Mouse (Mus musculus): Measurements from ENCODE around the gene Nedd9. TPM values are rescaled to one million over a fixed set of nuclear protein-coding genes. Genes with fewer than 3 reads are reported as not detected.

Gene Nedd9
- polyA plus RNA-seq, 1 experiment, result 0.16 TPM

DNA sequence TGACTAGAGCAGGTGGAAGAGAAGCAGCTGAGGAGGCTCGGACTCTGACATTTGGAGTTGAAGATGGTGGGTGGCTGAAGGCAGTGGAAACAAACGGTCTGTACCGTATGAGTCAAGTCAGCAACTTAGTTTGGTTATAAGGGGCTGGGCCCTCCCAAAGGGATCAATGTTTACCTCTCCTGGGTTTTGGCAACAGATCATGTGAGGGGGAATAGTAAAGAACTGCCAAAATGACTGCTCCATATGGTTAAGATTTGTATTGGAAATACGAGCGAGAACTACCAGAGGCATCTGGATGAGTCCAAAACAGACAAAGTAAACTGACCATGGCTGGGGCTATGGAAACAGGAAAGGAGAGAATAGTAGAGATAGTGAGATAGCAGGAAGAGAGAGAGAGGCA, 64.6 kb downstream of the Nedd9 start:
- Histone ChIP-seq H3K4me3 (replicated peaks) (no peak overlapping the region), H3K27me3 (replicated peaks) (no peaks in the 10 kb centered on the region), H3K4me1 (no peaks in the 10 kb centered on the region), H3K9me3 (0 out of 2 replicates have a peak, but pooled peaks cover 4% of the 10 kb centered on the region), H3K36me3 (replicated peaks; ENCODE audit: low read length) (no peaks in the 10 kb centered on the region)
- TF ChIP-seq FLI1 (IDR thresholded peaks at IDR 0.05; ENCODE audit: low read length), result no peak
- TF ChIP-seq GATA1 (IDR thresholded peaks at IDR 0.05; ENCODE audit: borderline replicate concordance, low read length), result no peak

DNA sequence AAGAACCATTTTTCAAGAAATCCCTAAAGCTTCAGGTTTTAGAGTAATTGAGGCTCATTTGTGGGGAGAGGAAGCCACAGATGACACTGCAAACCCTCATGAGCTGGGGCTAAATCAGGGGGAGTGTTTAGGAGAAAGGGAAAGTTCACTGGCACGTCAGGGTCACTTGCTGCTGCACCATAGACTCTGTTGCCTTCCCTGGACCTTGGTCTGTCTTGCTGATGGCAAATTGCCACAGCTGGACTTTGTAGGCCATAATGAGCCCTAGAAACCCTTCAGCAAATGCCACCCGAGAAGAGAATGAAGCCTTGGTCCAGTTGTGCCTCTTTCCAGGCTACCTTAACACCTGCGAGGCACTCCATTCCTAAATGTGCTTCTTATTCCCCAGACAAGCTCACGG, 66.8 kb downstream of the Nedd9 start:
- no peaks in the 10 kb centered on the region for H3K36me3 ChIP-seq (replicated peaks; ENCODE audit: low read length)
- H3K4me3 ChIP-seq (replicated peaks), result no peak overlapping the region
- no peaks in the 10 kb centered on the region for H3K4me1 ChIP-seq
- no peak for TF ChIP-seq GATA1 (IDR thresholded peaks at IDR 0.05; ENCODE audit: borderline replicate concordance, low read length)
- no peak for TF ChIP-seq FLI1 (IDR thresholded peaks at IDR 0.05; ENCODE audit: low read length)
- H3K27me3 ChIP-seq (replicated peaks), result no peaks in the 10 kb centered on the region
- H3K9me3 ChIP-seq, result peaks cover 7% of the 10 kb centered on the region; the same call in 1 of the 2 replicates

DNA sequence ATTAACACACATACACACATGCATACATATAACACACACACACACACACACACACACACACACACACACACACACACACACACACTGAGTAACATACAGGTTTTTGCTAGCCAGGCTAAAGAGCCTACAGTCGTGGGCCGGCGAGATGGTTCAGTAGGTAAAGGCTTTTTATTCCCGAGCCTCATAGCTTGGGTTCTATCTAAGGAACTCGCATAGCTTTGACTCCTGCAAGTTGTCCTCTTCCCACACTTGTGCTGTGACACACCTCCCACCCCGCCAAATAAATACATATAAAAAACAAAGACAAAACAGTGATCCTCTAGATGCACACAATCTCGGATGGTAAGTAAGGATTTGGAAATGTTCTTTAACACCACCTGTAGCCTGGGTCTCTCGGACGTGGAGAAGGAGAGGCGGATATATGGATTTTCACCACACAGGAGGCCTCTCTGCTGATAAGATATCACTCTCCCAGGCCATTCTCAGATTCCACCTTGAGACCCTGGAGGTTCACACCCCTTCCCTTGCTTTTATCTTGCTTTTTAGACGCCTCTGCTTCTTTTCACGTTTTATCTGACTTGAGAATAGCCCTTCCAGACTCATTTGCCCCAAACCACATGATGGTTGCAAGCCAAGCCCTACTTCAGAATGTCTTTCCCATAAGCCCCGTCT, 68.8 kb downstream of the Nedd9 start:
- H3K27me3 ChIP-seq (replicated peaks), result no peaks in the 10 kb centered on the region
- TF ChIP-seq GATA1 (IDR thresholded peaks at IDR 0.05; ENCODE audit: borderline replicate concordance, low read length) (no peak), FLI1 (IDR thresholded peaks at IDR 0.05; ENCODE audit: low read length) (no peak)

DNA sequence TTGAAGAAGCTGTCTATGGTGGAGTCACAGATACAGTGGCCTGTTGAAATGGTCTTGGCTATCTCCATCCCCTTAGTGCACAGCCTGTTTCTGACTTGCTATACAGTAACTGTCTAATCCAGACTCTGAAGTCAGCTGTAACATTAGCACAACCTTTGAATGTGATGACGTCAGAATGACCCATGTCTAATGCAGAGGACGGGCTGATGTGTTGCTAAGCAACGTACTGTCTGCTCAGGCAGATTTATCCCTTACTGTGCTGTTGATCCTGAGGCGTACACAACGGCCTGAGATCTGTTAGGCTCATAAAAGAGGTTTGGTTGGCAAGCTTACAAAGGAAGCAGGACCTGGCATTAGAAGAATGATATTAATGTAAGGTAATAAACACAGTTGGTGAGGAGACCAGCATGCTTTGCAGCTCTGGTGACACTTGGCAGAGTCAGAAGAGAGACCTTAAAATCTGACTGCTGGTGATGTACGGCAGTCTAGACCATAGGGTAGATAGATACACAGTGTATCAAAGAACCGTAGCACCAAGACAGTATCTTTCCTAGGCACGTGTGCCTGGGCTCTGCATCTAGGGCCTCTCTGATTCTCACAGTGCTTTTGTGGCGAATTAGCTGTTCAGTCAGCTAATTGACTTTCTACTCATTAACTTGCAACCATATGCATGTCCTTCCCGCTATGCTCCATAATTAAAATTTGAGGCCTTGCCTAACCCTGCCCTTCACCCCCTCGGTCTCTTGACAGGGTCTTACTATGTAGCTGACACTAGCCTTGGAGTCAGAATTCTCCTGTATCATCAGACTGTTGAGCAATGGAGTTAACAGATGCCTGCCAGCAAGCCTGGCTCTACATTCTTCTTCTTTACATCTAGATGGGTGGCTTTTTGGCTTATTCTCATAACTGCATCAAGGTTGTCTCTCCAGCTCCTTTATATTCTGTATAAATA, 70.8 kb downstream of the Nedd9 start:
- no peaks in the 10 kb centered on the region for H3K36me3 ChIP-seq (replicated peaks; ENCODE audit: low read length)
- no peaks in the 10 kb centered on the region for H3K27me3 ChIP-seq (replicated peaks)
- no peaks in the 10 kb centered on the region for H3K4me1 ChIP-seq
- H3K9me3 ChIP-seq, result peaks cover 15% of the 10 kb centered on the region
- TF ChIP-seq FLI1 (IDR thresholded peaks at IDR 0.05; ENCODE audit: low read length), result no peak
- TF ChIP-seq GATA1 (IDR thresholded peaks at IDR 0.05; ENCODE audit: borderline replicate concordance, low read length), result no peak
- no peak overlapping the region for H3K4me3 ChIP-seq (replicated peaks)

More for the DNA sequence above, 68.8 kb downstream of the Nedd9 start:
- H3K9me3 ChIP-seq, result peaks cover 15% of the 10 kb centered on the region
- H3K36me3 ChIP-seq (replicated peaks; ENCODE audit: low read length), result no peaks in the 10 kb centered on the region
- H3K4me3 ChIP-seq (replicated peaks), result no peak overlapping the region
- H3K4me1 ChIP-seq, result no peaks in the 10 kb centered on the region

DNA sequence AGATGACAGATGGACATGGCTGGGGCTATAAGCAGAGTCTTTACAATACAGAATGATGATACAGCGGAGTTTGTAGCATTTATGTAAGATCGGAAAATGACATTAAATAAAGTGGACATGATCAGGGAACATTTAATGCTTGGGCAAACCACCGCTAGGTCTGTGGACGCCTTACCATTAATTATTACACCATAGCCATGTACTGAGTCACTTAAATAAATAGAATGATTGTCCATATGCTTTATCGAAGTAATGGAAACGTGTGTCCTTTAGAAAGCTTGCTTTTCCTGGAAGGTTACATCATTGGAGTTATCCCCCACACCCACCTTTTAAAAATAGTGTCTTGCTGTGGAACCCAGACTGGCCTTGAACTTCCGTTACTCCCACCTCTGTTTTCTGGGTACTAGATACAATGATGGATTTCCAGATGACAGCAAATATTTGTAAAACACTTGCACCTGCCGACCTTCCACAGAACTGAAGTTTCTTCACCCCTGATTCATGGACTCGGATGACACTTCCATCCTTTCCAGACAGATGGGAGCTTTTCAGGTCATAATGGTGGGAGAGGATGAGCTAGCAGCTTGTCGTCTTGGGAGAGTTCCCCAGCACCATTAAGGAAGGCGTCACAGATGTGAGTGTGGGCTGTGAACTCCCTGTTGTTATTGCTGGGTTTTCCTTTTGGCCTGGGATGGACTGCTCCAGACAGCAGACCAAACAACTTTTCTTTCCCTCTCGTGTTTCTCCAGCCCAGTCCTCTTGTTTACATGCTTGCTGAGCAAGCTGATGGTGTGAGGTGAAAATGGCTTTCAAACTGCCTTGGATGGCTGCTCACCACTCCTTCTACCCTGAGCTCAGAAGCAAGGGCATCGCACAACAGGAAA, 76.7 kb downstream of the Nedd9 start:
- Histone ChIP-seq H3K4me1 (no peaks in the 10 kb centered on the region), H3K36me3 (replicated peaks; ENCODE audit: low read length) (no peaks in the 10 kb centered on the region)
- TF ChIP-seq FLI1 (IDR thresholded peaks at IDR 0.05; ENCODE audit: low read length) (no peak), GATA1 (IDR thresholded peaks at IDR 0.05; ENCODE audit: borderline replicate concordance, low read length) (no peak)

DNA sequence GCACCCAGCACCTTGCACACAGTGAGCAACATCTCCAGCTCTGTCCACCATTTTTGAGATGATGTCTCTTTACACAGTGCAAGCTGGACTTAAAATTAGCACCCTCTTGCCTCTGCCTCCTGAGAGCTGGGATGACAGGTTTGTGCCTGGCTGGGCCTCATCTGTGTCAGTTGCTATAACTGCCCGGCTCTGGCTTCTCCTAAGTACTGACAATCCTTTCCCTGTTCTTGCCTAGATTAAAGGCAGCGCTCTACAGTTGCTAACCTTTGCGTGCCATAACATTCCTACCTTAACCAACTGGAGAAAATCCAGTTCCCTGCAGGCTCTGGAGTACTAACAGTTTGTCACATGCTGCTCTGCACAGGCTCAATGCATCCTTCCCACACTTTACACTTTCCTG, 77.9 kb downstream of the Nedd9 start:
- Histone ChIP-seq H3K4me1 (no peaks in the 10 kb centered on the region), H3K36me3 (replicated peaks; ENCODE audit: low read length) (no peaks in the 10 kb centered on the region), H3K27me3 (replicated peaks) (no peaks in the 10 kb centered on the region), H3K4me3 (replicated peaks) (no peak overlapping the region), H3K9me3 (peaks cover 1% of the 10 kb centered on the region; the same call in 1 of the 2 replicates)
- TF ChIP-seq GATA1 (IDR thresholded peaks at IDR 0.05; ENCODE audit: borderline replicate concordance, low read length) (no peak), FLI1 (IDR thresholded peaks at IDR 0.05; ENCODE audit: low read length) (no peak)

More for the DNA sequence above, 76.7 kb downstream of the Nedd9 start:
- Histone ChIP-seq H3K27me3 (replicated peaks) (no peaks in the 10 kb centered on the region), H3K4me3 (replicated peaks) (no peak overlapping the region), H3K9me3 (peaks cover 8% of the 10 kb centered on the region)

DNA sequence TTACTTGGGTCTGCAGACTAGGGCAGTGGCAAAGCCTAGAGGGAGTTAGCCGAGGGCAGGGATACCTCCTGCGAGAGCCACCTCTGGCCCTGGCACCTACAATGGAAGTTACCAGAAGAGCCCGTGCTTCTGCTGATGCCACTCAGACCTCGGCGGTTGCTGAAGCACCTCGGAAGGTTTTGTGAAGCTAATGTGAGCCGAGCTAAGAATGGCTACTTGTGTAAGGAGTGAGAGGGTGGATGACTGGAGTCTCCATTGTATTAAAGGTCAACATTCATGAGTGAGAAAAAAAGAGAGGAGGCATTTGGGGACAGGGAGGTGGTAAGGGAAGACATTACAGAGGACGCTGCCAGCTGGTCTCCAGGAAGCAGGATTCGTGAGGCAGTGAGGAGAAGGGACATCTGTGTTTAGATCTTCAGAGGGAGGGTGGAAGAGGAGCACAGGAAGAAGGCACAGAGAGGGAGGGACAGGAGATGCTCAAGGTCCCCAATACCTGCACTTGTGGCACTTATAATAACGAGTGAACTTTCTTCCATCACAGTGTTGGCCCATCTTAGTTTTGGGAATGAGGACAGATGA, 78.7 kb downstream of the Nedd9 start:
- H3K4me3 ChIP-seq (replicated peaks), result no peak overlapping the region
- no peaks in the 10 kb centered on the region; the same call in 1 of the 2 replicates for H3K4me1 ChIP-seq
- H3K9me3 ChIP-seq, result no peaks in the 10 kb centered on the region
- H3K36me3 ChIP-seq (replicated peaks; ENCODE audit: low read length), result no peaks in the 10 kb centered on the region
- H3K27me3 ChIP-seq (replicated peaks), result no peaks in the 10 kb centered on the region
- TF ChIP-seq GATA1 (IDR thresholded peaks at IDR 0.05; ENCODE audit: borderline replicate concordance, low read length) (no peak), FLI1 (IDR thresholded peaks at IDR 0.05; ENCODE audit: low read length) (no peak)

DNA sequence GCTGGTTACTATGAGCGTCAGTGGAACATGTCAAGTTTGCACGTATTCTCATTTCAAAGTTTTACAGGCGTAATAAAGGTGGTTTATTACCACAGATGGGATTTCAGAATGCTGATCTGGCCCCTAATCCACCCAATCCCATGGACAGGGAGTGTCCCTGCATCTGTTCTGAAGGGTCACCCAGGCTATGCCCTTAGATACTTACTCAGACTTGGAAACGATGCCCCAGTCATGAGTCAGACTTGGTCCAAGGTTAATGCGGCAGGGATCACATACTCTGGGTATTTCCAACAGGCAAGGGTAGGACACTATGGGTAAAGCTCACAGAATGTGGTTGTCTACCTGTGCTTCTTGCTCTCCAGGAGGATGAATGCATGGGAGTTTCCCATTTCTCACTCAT, 82.2 kb downstream of the Nedd9 start:
- Histone ChIP-seq H3K9me3 (no peaks in the 10 kb centered on the region), H3K4me1 (peaks cover 7% of the 10 kb centered on the region; the same call in 1 of the 2 replicates), H3K27me3 (replicated peaks) (peaks cover 3% of the 10 kb centered on the region), H3K4me3 (replicated peaks) (no peak overlapping the region), H3K36me3 (replicated peaks; ENCODE audit: low read length) (no peaks in the 10 kb centered on the region)
- TF ChIP-seq FLI1 (IDR thresholded peaks at IDR 0.05; ENCODE audit: low read length) (no peak), GATA1 (IDR thresholded peaks at IDR 0.05; ENCODE audit: borderline replicate concordance, low read length) (no peak)

DNA sequence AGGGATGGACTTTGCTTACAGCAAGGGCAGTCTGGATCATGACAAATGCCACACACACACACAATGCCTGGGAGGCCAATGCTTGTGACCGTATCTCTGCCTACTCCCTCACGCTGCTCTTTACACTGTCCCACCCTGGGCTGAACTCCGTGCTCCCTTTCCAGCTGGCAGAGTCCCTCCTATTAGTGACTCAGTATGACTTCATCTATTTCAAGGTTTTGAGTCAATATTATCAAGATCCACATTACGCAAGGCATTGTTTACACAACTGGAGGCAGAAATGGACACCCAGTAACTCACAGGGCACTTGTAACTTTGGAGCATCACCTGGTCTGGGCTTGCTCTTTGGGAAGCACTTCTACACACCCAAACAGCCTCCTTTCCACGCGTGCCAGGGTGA, 83.3 kb downstream of the Nedd9 start:
- TF ChIP-seq FLI1 (IDR thresholded peaks at IDR 0.05; ENCODE audit: low read length) (no peak), GATA1 (IDR thresholded peaks at IDR 0.05; ENCODE audit: borderline replicate concordance, low read length) (no peak)
- H3K36me3 ChIP-seq (replicated peaks; ENCODE audit: low read length), result no peaks in the 10 kb centered on the region
- peaks cover 5% of the 10 kb centered on the region for H3K27me3 ChIP-seq (replicated peaks)
- H3K4me3 ChIP-seq (replicated peaks), result no peak overlapping the region
- no peaks in the 10 kb centered on the region for H3K9me3 ChIP-seq
- H3K4me1 ChIP-seq, result peaks cover 7% of the 10 kb centered on the region; the same call in 1 of the 2 replicates

Measured in megakaryocyte, embryonic 14.5 days (primary cell).